In genomic region chr5:115491771-115492322, GRCm38 (mm10) we compare ENCODE assay signal across 8 mouse cellular contexts. TPM values are rescaled to one million over a fixed set of nuclear protein-coding genes. Genes with fewer than 3 reads are reported as not detected.
DNase-seq lines count a peak whose midpoint lies in the region; ATAC-seq and TF ChIP-seq lines count a peak whose summit lies in the region.

No protein-coding gene starts in this region.

- no peak for TF ChIP-seq POLR2A in lung, adult 2 months (IDR thresholded peaks at IDR 0.05; ENCODE audit: borderline replicate concordance, extremely low read depth, low read depth, low read length)

- no peak for TF ChIP-seq CTCF in lung, adult 2 months (IDR thresholded peaks at IDR 0.05; ENCODE audit: insufficient read depth, low read length)

- DNase-seq in layer of hippocampus, adult 9-11 months = peak; percentile 47
- no peak for DNase-seq in layer of hippocampus, adult 18-20 months (ENCODE audit: low spot score in 2 of 2)
- DNase-seq in cerebellum, postnatal 25 days = peak; percentile 72 to 75
- peak; percentile 41 for DNase-seq in lung, adult 2 months
- DNase-seq in layer of hippocampus, adult 9-10 months (ENCODE audit: low spot score) = no peak

- H3K36me3 ChIP-seq in intestine, embryonic 16.5 days (ENCODE audit: control insufficient read depth, insufficient read depth, low read length) = no peaks in the 10 kb centered on the region
- H3K36me3 ChIP-seq in neural tube, embryonic 15.5 days = no peaks in the 10 kb centered on the region

- H3K4me3 ChIP-seq in intestine, embryonic 16.5 days (ENCODE audit: low read length) = peak overlapping the region; percentile 31
- H3K4me3 ChIP-seq in lung, adult 2 months (replicated peaks; ENCODE audit: extremely low read depth, low read depth, low read length) = peak overlapping the region; percentile 7
- H3K4me3 ChIP-seq in neural tube, embryonic 15.5 days (replicated peaks) = peak overlapping the region; percentile 25

- peak; percentile 44 for ATAC-seq in granulocyte monocyte progenitor cell, adult 5-6 weeks (replicated peaks; ENCODE audit: poor library complexity, severe bottlenecking)
- peak; percentile 23 for ATAC-seq in intestine, embryonic 16.5 days
- no peak for ATAC-seq in neural tube, embryonic 15.5 days (ENCODE audit: low FRiP score)

- H3K27me3 ChIP-seq in intestine, embryonic 16.5 days (replicated peaks; ENCODE audit: control insufficient read depth, insufficient read depth, low read length) = no peaks in the 10 kb centered on the region
- H3K27me3 ChIP-seq in neural tube, embryonic 15.5 days (replicated peaks) = no peaks in the 10 kb centered on the region

- peak overlapping the region; percentile 40; the same call in 1 of the 2 replicates for H3K27ac ChIP-seq in intestine, embryonic 16.5 days (ENCODE audit: low read length)
- peak overlapping the region; percentile 24; the same call in 1 of the 2 replicates for H3K27ac ChIP-seq in neural tube, embryonic 15.5 days (replicated peaks)

- H3K9me3 ChIP-seq in intestine, embryonic 16.5 days (ENCODE audit: control insufficient read depth, low read length) = no peaks in the 10 kb centered on the region
- no peaks in the 10 kb centered on the region for H3K9me3 ChIP-seq in neural tube, embryonic 15.5 days (replicated peaks)

- H3K9ac ChIP-seq in intestine, embryonic 16.5 days (ENCODE audit: low read depth, low read length) = peak overlapping the region; percentile 52
- H3K9ac ChIP-seq in neural tube, embryonic 15.5 days (replicated peaks) = peak overlapping the region; percentile 38; the same call in 1 of the 2 replicates

- peak overlapping the region; percentile 58 for H3K4me2 ChIP-seq in intestine, embryonic 16.5 days (ENCODE audit: low read depth, low read length)
- peak overlapping the region; percentile 71 for H3K4me2 ChIP-seq in neural tube, embryonic 15.5 days

- H3K4me1 ChIP-seq in intestine, embryonic 16.5 days (ENCODE audit: control insufficient read depth, insufficient read depth, low read length) = peaks cover 21% of the 10 kb centered on the region
- peaks cover 6% of the 10 kb centered on the region for H3K4me1 ChIP-seq in lung, adult 2 months (ENCODE audit: control insufficient read depth, insufficient read depth, low read length)
- peaks cover 26% of the 10 kb centered on the region for H3K4me1 ChIP-seq in neural tube, embryonic 15.5 days

- WGBS in intestine, embryonic 16.5 days = 2% methylated on average over 28 of the region's 28 CpGs
- 7% methylated on average over 28 of the region's 28 CpGs for WGBS in lung, adult 2 months
- WGBS in neural tube, embryonic 15.5 days = 2% methylated on average over 28 of the region's 28 CpGs

RNA-seq across cellular contexts. Expression of gene Sirt4, which starts 7.3 kb away (rescaled TPM):
- total RNA-seq in layer of hippocampus, adult 18-20 months (2021) = 10 to 100 TPM; 27.9 to 35.7 TPM
- 9.2 and 23.1 TPM in 2 replicates for total RNA-seq in granulocyte monocyte progenitor cell, adult 5-6 weeks (2014; fragmentation: Nextera tagmentation)
- total RNA-seq in granulocyte monocyte progenitor cell, adult 5-6 weeks (2017) = 2.9 and 7.1 TPM in 2 replicates
- 20.4 and 23.1 TPM in 2 replicates for polyA plus RNA-seq in intestine, embryonic 16.5 days (2015; fragmentation: Nextera tagmentation; extraction: Ambion mirVana)
- 36.5 and 38.3 TPM in 2 replicates for polyA plus RNA-seq in lung, adult 2 months (2012; rRNA removed)
- 31.0 and 37.1 TPM in 2 replicates for polyA plus RNA-seq in neural tube, embryonic 15.5 days (2015; fragmentation: Nextera tagmentation; extraction: Ambion mirVana)

RNA-seq across cellular contexts. Expression of gene Pxn, which starts 14.6 kb away (rescaled TPM):
- total RNA-seq in layer of hippocampus, adult 18-20 months (2021) = 10 to 100 TPM; 34.5 to 42.3 TPM
- total RNA-seq in granulocyte monocyte progenitor cell, adult 5-6 weeks (2014; fragmentation: Nextera tagmentation) = 56.2 and 57.1 TPM in 2 replicates
- 110 and 111 TPM in 2 replicates for total RNA-seq in granulocyte monocyte progenitor cell, adult 5-6 weeks (2017)
- polyA plus RNA-seq in intestine, embryonic 16.5 days (2015; fragmentation: Nextera tagmentation; extraction: Ambion mirVana) = 71.9 and 88.2 TPM in 2 replicates
- 214 and 226 TPM in 2 replicates for polyA plus RNA-seq in lung, adult 2 months (2012; rRNA removed)
- 21.3 and 28.2 TPM in 2 replicates for polyA plus RNA-seq in neural tube, embryonic 15.5 days (2015; fragmentation: Nextera tagmentation; extraction: Ambion mirVana)

RNA-seq across cellular contexts. Expression of gene Pla2g1b, which starts 25.8 kb away (rescaled TPM):
- not detected for total RNA-seq in layer of hippocampus, adult 18-20 months (2021)
- not detected in 2 replicates for total RNA-seq in granulocyte monocyte progenitor cell, adult 5-6 weeks (2014; fragmentation: Nextera tagmentation)
- total RNA-seq in granulocyte monocyte progenitor cell, adult 5-6 weeks (2017) = not detected in 2 replicates
- polyA plus RNA-seq in intestine, embryonic 16.5 days (2015; fragmentation: Nextera tagmentation; extraction: Ambion mirVana) = 1.2 and 1.3 TPM in 2 replicates
- polyA plus RNA-seq in lung, adult 2 months (2012; rRNA removed) = 38.0 and 46.8 TPM in 2 replicates
- polyA plus RNA-seq in neural tube, embryonic 15.5 days (2015; fragmentation: Nextera tagmentation; extraction: Ambion mirVana) = 0.81 and 1.1 TPM in 2 replicates

Comparison
In these comparisons a context has a peak if more than half of its experiments do, and no peak if none do; other contexts are left out.
1. DNase-seq: peak in layer of hippocampus, adult 9-11 months (single experiment), cerebellum, postnatal 25 days (2 of 2) and lung, adult 2 months (single experiment); none in layer of hippocampus, adult 18-20 months (0 of 2) and layer of hippocampus, adult 9-10 months (single experiment).
2. RNA of gene Pla2g1b, which starts 25.8 kb away (polyA plus RNA-seq): 38.0 to 46.8 TPM in lung, adult 2 months; 1.2 to 1.3 TPM in intestine, embryonic 16.5 days and 0.81 to 1.1 TPM in neural tube, embryonic 15.5 days; every median in the first group is over 10 times any median in the second.
3. Peak in every context shown above with its lines, with median percentiles within 50 percentile points of each other: H3K4me3 ChIP-seq.